Mouse (Mus musculus): ENCODE results near the gene Cipc. TPM values are rescaled to one million over a fixed set of nuclear protein-coding genes. Genes with fewer than 3 reads are reported as not detected.

Cipc gene
- polyA plus RNA-seq, 1 experiment from 2014 or later, result 34.8 TPM

- in situ Hi-C loops (cut with MboI; ENCODE audit: low pct_unique_long_range_greater_than_20kb), result no loop called here
These were observed 55.4 kb downstream of the Cipc start for GRCm38 (mm10) chr12:87002209-87002608.

GRCm38 (mm10) chr12:87002815-87003214 lies 56.0 kb downstream of the Cipc start:
- POLR2A ChIA-PET, result interaction anchor here (0.6 kb wide), 1 partner anchor 29 kb away, joined by 3 read pairs; no protein-coding TSS in a partner anchor
- CTCF ChIA-PET, result interaction anchor here (3.5 kb wide), 1 partner anchor 51 kb away, joined by 10 read pairs; no protein-coding TSS in a partner anchor
- in situ Hi-C loops (cut with MboI; ENCODE audit: low pct_unique_long_range_greater_than_20kb), result no loop called here
- H3K27me3 ChIP-seq, result peaks cover 40% of the 10 kb centered on the region
- TF ChIP-seq CTCF (IDR thresholded peaks at IDR 0.05), result no peak
- ATAC-seq, result no peak
- DNase-seq (ENCODE audit: low read depth, low spot score), result no peak

More at GRCm38 (mm10) chr12:87002209-87002608, 55.4 kb downstream of the Cipc start:
- no peak for ATAC-seq
- peaks cover 42% of the 10 kb centered on the region for H3K27me3 ChIP-seq
- no peak for DNase-seq (ENCODE audit: low read depth, low spot score)
- POLR2A ChIA-PET, result no interaction called here
- CTCF ChIA-PET, result interaction anchor here (3.5 kb wide), 1 partner anchor 51 kb away, joined by 10 read pairs; no protein-coding TSS in a partner anchor
- no peak for TF ChIP-seq CTCF (IDR thresholded peaks at IDR 0.05)

- in situ Hi-C loops (cut with MboI; ENCODE audit: low pct_unique_long_range_greater_than_20kb), result no loop called here
- H3K27me3 ChIP-seq, result peaks cover 39% of the 10 kb centered on the region
- POLR2A ChIA-PET, result interaction anchor here (0.6 kb wide), 1 partner anchor 30 kb away, joined by 3 read pairs; no protein-coding TSS in a partner anchor
- CTCF ChIA-PET, result interaction anchor here (3.5 kb wide), 1 partner anchor 50 kb away, joined by 10 read pairs; no protein-coding TSS in a partner anchor
- ATAC-seq (no peak), DNase-seq (ENCODE audit: low read depth, low spot score) (no peak)
- TF ChIP-seq CTCF (IDR thresholded peaks at IDR 0.05), result no peak
These were observed 56.8 kb downstream of the Cipc start for GRCm38 (mm10) chr12:87003606-87004005.

GRCm38 (mm10) chr12:87004596-87004995 lies 57.8 kb downstream of the Cipc start:
- H3K27me3 ChIP-seq, result peaks cover 49% of the 10 kb centered on the region
- ChIA-PET POLR2A (no interaction called here), CTCF (no interaction called here)
- DNase-seq (ENCODE audit: low read depth, low spot score), result no peak
- no peak for ATAC-seq
- TF ChIP-seq CTCF (IDR thresholded peaks at IDR 0.05), result no peak
- in situ Hi-C loops (cut with MboI; ENCODE audit: low pct_unique_long_range_greater_than_20kb), result no loop called here

Other genes starting within 250 kb of the Cipc start
- 4.9 TPM for gene Angel1, start 220.6 kb upstream of the Cipc start, polyA plus RNA-seq (2021)
- not detected for gene Lrrc74a, start 212.7 kb upstream of the Cipc start, polyA plus RNA-seq (2021)
- 97.1 TPM for gene Irf2bpl, start 62.2 kb upstream of the Cipc start, polyA plus RNA-seq (2021)
- not detected for gene Zdhhc22, start 43.4 kb downstream of the Cipc start, polyA plus RNA-seq (2021)
- not detected for gene Tmem63c, start 74.3 kb downstream of the Cipc start, polyA plus RNA-seq (2021)
- 0.49 TPM for gene Ngb, start 155.5 kb downstream of the Cipc start, polyA plus RNA-seq (2021)
- gene Gstz1, start 200.1 kb downstream of the Cipc start, polyA plus RNA-seq (2021), result 36.7 TPM
- gene Pomt2, start 200.9 kb downstream of the Cipc start, polyA plus RNA-seq (2021), result 14.5 TPM

Measured in Patski (cell line).